Mouse (Mus musculus) mature B cell (primary cell): ENCODE results near the gene Ppp2r3c.
"Not testable (repeated sequence)": the region's sequence is repeated elsewhere in the genome, so short reads cannot be mapped to it uniquely, and the experiment has no call there.

Experiments used
- in situ Hi-C: fragments of 300-500 bp; cut with MboI; formaldehyde crosslinking; loops from 2 replicates; pipeline ENCODE4 v1.14.3; 2019

The Ppp2r3c gene

GRCm38 (mm10) chr12:55302485-55303441 lies at the start of gene Ppp2r3c:
Ppp2r3c (minus strand) TSS chr12:55302998.
- in situ Hi-C loops = no loop called here

- in situ Hi-C loops = no loop called here
Observed at GRCm38 (mm10) chr12:55344583-55344982, 41.8 kb upstream of the Ppp2r3c start.

GRCm38 (mm10) chr12:55343998-55344397 lies 41.2 kb upstream of the Ppp2r3c start:
- in situ Hi-C loops = no loop called here

DNA sequence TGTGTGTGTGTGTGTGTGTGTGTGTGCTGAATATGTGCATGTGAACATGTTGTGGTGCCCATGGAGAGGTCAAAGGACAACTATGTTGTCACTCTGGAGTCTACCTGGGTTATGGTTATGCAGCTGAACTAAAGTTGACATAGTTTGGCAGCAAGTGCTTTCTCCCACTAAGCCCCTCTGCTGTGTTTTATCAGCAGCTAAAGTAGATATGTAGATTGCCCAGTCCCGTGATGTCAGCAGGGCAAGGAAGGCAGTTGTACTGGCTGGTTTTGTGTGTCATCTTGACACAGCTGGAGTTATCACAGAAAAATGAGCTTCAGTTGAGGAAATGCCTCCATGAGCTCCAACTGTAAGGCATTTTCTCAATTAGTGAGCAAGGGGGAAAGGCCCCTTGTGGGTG lies 40.2 kb upstream of the Ppp2r3c start:
- in situ Hi-C loops = not testable (repeated sequence)

GRCm38 (mm10) chr12:55338490-55338889 lies 35.7 kb upstream of the Ppp2r3c start:
- in situ Hi-C loops = not testable (repeated sequence)

- in situ Hi-C loops = no loop called here
Observed at GRCm38 (mm10) chr12:55333662-55334061, 30.9 kb upstream of the Ppp2r3c start.

GRCm38 (mm10) chr12:55329351-55329750 lies 26.6 kb upstream of the Ppp2r3c start:
- in situ Hi-C loops = no loop called here

DNA sequence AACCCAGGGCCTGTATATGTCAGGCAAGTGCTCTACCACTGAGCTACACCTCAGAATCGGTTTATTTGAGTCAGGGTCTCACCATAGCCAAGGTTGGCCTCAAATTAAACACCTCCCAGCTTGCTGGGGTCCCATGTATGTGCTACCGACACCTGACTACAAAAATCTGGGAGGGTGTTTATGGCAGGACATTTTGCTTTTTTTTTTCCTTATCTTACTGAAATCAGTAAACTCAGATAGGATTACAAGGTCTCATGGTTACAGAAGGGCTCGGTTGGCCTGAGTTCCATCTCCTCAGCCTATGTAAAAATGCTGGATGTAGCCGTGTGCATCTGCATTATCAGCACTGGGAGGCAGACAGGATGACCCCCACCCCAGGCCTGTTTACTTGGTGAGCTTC lies 26.0 kb upstream of the Ppp2r3c start:
- in situ Hi-C loops = no loop called here

GRCm38 (mm10) chr12:55325702-55326101 lies 22.9 kb upstream of the Ppp2r3c start:
- in situ Hi-C loops = no loop called here

GRCm38 (mm10) chr12:55321642-55322291 lies 19.0 kb upstream of the Ppp2r3c start:
- in situ Hi-C loops = no loop called here

DNA sequence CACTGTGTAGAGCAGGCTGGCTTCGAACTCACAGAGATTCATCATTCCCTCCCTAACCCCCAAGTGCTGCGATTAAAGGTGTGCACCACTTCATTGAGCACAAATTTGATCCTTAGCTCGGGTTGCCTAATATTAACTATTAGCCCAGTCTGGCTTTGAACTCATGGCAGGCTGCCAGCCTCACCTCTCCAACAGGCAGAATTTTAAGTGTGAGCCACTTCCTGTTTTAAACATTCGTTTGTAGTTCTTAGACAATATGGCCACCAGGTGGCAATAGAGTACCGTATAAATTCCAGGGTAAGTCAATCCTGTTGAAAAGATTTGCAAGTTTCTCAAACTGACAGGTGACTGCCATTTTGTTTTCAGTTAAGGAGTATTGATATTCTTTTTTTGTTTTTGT lies 12.4 kb upstream of the Ppp2r3c start:
- in situ Hi-C loops = loop anchor here (5.0 kb wide), 1 partner anchor 182 kb away; no protein-coding TSS in a partner anchor

DNA sequence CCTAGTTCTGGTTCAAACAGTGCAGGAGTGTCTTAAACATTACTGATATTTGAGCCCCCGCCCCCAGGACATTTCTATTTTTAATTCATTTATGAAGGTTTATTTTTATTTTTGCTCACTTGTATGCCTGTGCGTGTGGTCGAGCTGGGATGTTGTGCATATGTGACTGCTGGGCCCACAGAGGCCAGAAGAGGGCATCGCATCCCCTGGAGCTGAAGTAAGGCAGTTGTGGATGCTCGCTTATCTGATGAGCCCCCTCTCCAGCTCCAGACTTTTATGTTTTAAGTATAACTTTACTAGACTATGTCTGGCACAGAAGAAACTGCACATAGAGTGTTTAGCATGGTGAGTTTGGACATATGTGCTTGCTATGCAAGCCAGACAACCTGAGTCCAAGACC lies 11.1 kb upstream of the Ppp2r3c start:
- in situ Hi-C loops = no loop called here

DNA sequence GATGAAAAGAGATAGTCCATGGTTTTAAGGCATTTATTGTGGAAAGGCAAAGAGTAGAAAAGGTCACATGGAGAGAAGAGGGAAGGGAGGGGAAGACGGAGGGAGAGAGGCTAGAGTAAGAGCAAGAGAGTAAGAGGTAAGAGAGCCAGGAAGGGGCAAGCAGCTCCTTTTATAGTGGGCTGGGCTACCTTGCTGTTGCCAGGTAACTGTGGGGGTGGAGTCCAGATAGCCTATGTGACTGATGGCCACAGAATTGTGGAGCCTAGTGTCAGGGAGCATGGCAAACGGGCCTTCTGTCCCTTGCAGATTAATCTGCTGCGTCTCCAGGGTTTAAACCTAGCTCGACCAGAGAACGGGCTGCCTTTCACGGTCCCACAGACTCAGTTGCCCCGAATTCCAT lies 9.0 kb upstream of the Ppp2r3c start:
- in situ Hi-C loops = no loop called here

DNA sequence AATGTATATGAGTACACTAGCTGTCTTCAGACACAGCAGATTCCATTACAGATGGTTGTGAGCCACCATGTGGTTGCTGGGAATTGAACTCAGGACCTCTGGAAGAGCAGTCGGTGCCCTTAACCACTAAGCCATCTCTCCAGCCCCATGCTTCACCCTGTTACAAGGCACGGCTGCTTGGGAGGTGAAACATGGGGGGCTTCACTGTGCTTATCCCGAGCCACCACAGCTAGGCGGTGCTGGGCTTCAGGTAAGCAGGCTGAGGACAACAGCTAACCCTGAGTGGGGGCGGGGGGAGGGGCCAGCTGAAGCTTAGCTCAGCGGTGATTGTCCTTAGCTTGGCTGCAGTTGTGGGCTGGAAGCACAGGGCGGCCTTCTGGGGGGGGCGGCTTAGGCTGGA lies 6.7 kb upstream of the Ppp2r3c start:
- in situ Hi-C loops = no loop called here

GRCm38 (mm10) chr12:55308731-55309130 lies 5.9 kb upstream of the Ppp2r3c start:
- in situ Hi-C loops = no loop called here

- in situ Hi-C loops = no loop called here
Observed at GRCm38 (mm10) chr12:55307566-55307965, 4.8 kb upstream of the Ppp2r3c start.

- in situ Hi-C loops = no loop called here
Observed at GRCm38 (mm10) chr12:55306371-55306770, 3.6 kb upstream of the Ppp2r3c start.

DNA sequence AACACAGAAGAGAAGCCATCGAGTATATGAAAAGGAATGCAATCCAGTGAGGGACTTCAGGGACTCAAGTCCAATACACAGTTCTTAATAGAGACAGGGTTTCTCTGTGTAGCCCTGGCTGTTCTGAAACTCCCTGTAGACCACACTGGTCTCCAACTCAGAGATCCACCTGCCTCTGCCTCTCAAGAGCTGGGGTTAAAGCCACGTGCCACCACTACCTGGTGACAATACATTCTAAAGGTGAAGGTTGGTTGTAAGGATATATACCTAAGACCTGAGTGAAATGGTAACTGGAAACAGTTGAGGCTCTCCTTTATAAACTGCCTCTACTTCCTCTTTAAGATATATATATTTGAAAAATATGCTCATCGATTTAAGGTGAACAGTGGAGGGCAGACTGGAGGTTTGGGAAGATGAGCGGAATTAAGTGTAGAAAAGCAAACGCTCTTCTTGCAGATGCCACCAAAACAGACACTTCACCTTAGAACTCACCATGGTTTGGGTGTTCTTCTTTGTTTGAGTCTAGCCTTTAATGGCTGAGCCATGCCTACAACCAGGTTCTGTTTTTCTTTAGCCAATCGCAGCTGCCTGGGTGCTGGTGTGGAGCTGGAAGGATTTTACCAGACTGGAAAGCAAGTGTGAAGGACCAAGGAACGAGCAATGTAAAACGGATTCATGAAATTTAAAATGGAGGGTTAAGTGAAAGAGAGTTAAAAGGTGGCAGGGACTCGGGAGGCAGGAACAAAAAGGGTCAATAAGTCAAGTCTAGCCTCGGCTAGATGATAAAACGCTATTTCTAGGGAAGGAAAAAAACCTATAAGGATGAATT lies 1.1 kb downstream of the Ppp2r3c start:
- in situ Hi-C loops = no loop called here

DNA sequence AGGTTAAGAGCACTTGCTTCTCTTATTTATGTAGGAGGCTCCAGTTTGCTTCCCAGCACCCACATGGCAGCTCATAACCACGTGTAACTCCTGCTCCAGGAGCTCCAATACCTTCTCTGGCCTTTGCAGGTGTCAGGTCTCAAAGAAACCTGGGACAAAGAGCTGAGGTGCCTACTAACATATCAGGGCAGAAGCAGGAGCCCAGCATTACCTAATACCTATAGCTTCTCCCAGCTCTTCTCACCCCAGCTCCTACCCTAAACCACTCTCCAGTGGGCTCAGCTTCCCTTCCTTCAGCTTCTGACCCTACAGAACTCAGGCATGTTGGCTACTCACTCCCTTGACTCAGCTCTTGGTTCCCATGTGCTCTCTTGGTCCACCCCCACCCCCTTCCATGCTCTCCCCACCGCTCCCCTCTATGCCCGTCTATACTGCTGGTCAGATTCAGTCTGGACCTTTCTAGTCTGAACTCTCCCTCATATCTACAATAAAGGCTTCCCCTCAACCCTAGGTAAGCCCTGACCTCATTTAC lies 1.9 kb downstream of the Ppp2r3c start:
- in situ Hi-C loops = no loop called here

- in situ Hi-C loops = no loop called here
Observed at GRCm38 (mm10) chr12:55299336-55299735, 3.5 kb downstream of the Ppp2r3c start, which contains the start of gene 1110008L16Rik. 1110008L16Rik (plus strand) TSS chr12:55299577.

GRCm38 (mm10) chr12:55298112-55298511 lies 4.7 kb downstream of the Ppp2r3c start:
- in situ Hi-C loops = no loop called here

- in situ Hi-C loops = not testable (repeated sequence)
Observed at GRCm38 (mm10) chr12:55277583-55277982, 25.2 kb downstream of the Ppp2r3c start.
